Mouse (Mus musculus) bone marrow macrophage, adult 2 months (primary cell): ENCODE measurements around the gene Adam15. TPM values are rescaled to one million over a fixed set of nuclear protein-coding genes. Genes with fewer than 3 reads are reported as not detected.

Source experiments
- H3K27ac ChIP-seq: 2 replicates; pipeline ENCODE4 v1.5.1; 2012; ENCODE audit warnings: low read depth, low read length; ENCODE audit not compliant: insufficient read depth
- H3K4me1 ChIP-seq: 2 replicates; pipeline ENCODE4 v1.6.1; 2012; ENCODE audit warnings: low read length; ENCODE audit not compliant: control insufficient read depth, insufficient read depth
- H3K4me3 ChIP-seq: 2 replicates; pipeline ENCODE4 v1.5.1; 2012; ENCODE audit warnings: mild to moderate bottlenecking, low read length, moderate library complexity; ENCODE audit not compliant: insufficient read depth
- CTCF ChIP-seq: IDR thresholded peaks from 2 replicates; pipeline ENCODE4 v1.5.1; 2012; ENCODE audit warnings: low read depth, mild to moderate bottlenecking, low read length, moderate library complexity
- POLR2A ChIP-seq: IDR thresholded peaks from 2 replicates; pipeline ENCODE4 v1.6.1; 2012; ENCODE audit warnings: mild to moderate bottlenecking, low read depth, low read length, borderline replicate concordance
- polyA plus RNA-seq: library from polyadenylated mRNA; stranded (reverse); fragments of >200 nt; gene quantifications from 2 replicates; pipeline ENCODE4 v1.2.4, GENCODE M21; 2012; ENCODE audit not compliant: missing spikeins, insufficient read depth, insufficient read length

The Adam15 gene
- polyA plus RNA-seq, 1 experiment: 328 TPM

DNA sequence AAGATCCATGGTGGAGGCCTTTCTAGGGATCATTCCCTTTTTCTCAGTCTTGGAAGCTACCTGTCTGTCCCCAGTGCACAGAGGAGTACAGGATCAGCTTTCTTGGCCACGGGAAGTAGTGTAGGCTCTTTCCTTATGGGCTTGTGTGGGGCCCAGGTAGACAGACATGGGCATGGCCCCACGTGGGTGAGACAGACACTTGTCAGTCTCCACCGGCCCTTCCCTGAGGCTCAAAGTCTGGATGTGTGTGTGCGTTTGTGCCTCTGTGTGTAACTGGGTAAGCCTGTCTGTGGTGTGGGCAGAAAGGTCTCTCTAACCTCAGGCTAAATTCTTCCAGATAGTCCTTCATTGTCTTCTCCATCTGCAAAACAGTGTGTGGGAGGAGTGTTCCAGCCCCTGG lies 44.7 kb downstream of the Adam15 start:
- Histone ChIP-seq H3K27ac (no peak overlapping the region), H3K4me1 (no peaks in the 10 kb centered on the region), H3K4me3 (no peak overlapping the region)
- TF ChIP-seq POLR2A (no peak), CTCF (no peak)

DNA sequence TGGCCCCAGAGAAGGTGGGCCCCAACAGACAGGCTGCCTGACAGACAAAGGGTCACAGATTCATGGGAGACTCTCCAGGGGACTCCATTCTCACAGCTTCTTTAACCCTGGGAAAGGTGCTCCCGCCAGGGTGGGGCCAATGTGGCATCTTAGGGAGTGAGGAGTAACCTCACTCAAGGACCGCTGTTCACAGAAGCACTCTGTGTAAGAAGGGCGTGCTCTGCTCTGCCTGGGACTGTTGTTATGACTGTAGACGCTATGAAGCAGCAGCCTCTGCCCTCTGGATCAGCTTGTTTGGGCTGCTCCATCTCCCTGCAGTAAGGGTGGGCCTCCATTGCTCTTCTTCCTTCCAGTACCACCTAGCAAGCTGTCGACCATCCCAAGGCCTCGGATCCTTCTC lies 45.4 kb downstream of the Adam15 start:
- peaks cover 3% of the 10 kb centered on the region for H3K4me1 ChIP-seq
- no peak overlapping the region for H3K4me3 ChIP-seq
- H3K27ac ChIP-seq: no peak overlapping the region
- TF ChIP-seq POLR2A (no peak), CTCF (no peak)

DNA sequence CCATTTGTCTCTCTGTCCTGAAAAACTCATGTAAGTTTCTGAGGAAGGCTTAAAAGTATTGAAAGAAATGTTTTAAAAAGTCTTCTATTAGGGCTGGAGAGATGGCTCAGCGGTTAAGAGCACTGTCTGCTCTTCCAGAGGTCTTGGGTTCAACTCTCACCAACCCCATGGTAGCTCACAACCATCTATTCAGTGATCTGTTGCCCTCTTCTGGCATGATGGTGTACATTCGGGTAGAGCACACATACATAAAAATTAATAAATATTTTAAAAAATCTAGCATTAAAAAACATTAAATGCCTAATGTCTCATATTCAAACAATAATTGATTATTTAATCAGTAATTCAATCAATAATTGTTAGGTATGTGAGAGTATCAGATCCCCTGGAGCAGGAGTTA lies 49.3 kb downstream of the Adam15 start:
- TF ChIP-seq POLR2A (no peak), CTCF (peak; percentile 22; the same call in 1 of the 2 replicates)
- H3K4me1 ChIP-seq: peaks cover 28% of the 10 kb centered on the region
- no peak overlapping the region for H3K4me3 ChIP-seq
- H3K27ac ChIP-seq: no peak overlapping the region

DNA sequence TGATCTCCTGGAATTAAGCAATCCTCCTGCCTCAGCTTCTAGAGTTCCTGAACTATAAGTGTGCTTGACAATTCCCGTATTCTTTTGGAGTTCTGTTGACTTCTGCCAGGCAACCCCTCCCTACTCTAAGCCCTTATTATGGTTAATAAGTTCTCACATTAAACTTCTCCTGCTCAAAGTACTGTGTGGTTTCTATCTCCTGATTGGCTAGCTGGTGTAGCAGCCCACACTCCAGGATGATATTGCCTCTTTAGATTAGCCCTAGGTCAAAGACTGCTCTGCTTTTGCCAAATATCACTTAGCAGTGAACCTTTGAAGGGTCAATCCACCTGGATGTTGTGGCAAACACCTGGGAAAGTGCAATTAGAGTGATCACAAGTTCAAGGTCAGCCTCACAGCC lies 49.7 kb downstream of the Adam15 start:
- H3K4me3 ChIP-seq: no peak overlapping the region
- peaks cover 32% of the 10 kb centered on the region for H3K4me1 ChIP-seq
- no peak for TF ChIP-seq POLR2A
- no peak for TF ChIP-seq CTCF
- no peak overlapping the region for H3K27ac ChIP-seq

DNA sequence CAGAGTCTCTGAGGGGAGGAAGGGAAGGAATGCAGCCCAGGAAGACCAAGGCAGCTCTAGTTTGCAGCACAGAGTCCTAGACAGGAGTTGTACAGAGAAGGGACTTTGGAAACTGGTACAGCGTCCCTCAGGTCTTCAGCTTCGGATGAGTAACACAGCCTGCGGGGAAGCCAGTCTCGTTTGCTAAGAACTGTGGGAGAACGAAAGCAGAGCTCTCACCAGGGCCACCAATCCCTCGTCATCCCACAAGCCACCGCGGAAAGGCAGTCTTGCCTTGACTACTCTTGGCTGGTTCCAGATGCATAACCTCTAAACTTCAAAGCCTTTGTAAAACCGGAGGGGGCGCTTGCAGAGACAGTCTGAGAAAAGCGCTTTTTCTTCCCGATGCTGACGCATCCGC lies 50.3 kb downstream of the Adam15 start:
- Histone ChIP-seq H3K4me1 (peaks cover 34% of the 10 kb centered on the region), H3K4me3 (peak overlapping the region; percentile 23; the same call in 1 of the 2 replicates), H3K27ac (no peak overlapping the region)
- TF ChIP-seq POLR2A: no peak
- no peak for TF ChIP-seq CTCF

DNA sequence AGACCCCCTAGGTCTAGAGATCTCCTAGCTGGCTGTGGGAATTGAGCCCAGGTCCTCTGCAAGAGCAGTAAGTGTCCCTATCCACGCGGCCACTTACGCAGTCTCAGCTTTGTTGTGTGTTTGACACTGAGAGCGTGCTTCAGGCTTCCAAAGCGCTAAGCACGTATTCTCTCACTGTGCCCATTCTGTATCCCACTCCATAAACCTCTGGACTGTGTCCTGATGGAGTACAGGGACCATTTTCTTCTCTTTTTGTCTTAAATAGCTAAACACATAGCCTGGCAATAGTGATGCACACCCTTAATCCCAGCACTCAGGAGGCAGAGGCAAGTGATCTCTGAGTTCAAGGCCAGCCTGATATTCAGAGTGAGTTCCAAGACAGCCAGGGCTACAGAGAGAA lies 50.9 kb downstream of the Adam15 start:
- no peak for TF ChIP-seq CTCF
- no peak for TF ChIP-seq POLR2A
- H3K27ac ChIP-seq: no peak overlapping the region
- H3K4me1 ChIP-seq: peaks cover 34% of the 10 kb centered on the region

DNA sequence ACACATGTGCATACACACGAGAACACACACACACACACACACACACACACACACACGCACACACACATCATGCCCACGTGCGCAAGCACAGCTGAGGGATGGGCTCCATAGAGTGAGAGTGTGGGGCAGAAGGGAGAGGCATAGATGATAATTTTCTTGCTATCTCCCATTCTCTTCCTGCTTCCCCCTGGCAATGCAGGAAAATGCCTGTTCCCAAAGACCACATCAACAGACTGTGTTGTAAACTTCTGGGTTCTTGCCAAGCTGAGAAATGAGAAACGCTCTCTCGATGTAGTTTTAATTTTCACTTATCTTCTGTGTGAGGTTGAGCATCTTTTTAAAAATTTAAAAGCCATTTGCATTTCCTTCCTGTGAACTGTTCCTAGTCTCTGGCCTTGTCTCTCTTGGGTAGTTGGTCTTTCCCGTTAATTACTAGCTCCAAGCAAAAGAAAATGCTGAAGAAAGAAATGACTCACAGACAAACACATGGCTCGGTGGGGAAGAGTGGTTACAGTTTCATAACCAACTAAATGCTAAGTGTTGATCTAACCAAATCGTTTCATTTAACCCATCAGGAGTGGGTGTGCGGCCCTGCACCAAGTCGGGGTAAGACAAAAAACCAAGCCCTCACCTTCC lies 52.9 kb downstream of the Adam15 start:
- Histone ChIP-seq H3K4me3 (no peak overlapping the region), H3K27ac (peak overlapping the region; percentile 6; the same call in 1 of the 2 replicates)
- no peak for TF ChIP-seq CTCF
- no peak for TF ChIP-seq POLR2A

More for the DNA sequence above, 50.9 kb downstream of the Adam15 start:
- no peak overlapping the region for H3K4me3 ChIP-seq

DNA sequence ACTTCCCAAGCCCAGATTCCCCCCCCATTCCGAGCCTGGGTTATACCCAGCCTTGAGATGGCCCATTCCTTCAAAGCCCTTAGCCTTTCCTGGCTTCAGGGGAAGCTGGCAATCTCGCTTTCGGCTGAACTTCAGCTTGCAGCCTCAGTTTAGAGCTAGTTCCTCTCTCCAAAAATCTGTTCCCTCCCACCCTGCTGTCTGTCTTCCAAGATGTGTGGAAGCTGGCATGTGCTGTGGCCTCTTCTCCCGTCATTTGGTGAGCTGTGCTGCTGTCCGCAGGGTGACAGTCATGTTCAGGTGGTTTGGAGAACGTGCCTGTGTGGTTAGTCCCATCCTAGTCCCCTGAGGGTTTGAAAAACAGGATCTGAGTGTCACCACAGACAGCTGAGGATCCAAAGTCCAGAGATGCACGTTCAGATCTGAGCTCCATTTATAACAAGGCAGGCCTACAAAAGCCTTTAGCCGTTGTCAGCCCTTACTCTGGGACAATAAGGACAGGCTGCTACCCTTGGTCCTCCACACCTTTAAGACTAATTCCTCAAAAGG lies 54.0 kb downstream of the Adam15 start:
- no peak overlapping the region for H3K4me3 ChIP-seq
- peak overlapping the region; percentile 79 for H3K27ac ChIP-seq
- peaks cover 34% of the 10 kb centered on the region for H3K4me1 ChIP-seq
- TF ChIP-seq CTCF: no peak
- TF ChIP-seq POLR2A: no peak

More for the DNA sequence above, 52.9 kb downstream of the Adam15 start:
- H3K4me1 ChIP-seq: peaks cover 34% of the 10 kb centered on the region

DNA sequence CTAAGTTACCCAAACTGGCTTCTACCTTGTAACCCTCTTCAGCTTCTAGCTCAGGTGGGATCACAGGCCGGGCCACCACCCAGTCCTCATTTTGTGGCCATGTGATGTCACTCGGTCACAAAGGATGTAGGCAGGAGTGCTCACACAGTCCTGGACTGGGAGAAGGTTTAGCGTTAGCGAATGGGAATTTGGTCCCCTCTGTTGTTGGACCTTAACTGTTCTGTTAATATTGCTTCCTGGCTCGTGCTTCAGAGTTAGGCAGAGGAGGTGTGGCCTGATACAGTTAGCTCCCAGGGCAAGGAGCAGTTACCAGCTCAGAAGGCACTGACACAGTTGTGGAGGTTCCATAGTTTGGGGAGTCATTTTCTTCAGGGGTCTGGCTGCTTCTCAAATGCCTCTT lies 55.6 kb downstream of the Adam15 start:
- H3K4me1 ChIP-seq: peaks cover 29% of the 10 kb centered on the region
- H3K27ac ChIP-seq: no peak overlapping the region
- no peak overlapping the region for H3K4me3 ChIP-seq
- TF ChIP-seq CTCF (no peak), POLR2A (no peak)

DNA sequence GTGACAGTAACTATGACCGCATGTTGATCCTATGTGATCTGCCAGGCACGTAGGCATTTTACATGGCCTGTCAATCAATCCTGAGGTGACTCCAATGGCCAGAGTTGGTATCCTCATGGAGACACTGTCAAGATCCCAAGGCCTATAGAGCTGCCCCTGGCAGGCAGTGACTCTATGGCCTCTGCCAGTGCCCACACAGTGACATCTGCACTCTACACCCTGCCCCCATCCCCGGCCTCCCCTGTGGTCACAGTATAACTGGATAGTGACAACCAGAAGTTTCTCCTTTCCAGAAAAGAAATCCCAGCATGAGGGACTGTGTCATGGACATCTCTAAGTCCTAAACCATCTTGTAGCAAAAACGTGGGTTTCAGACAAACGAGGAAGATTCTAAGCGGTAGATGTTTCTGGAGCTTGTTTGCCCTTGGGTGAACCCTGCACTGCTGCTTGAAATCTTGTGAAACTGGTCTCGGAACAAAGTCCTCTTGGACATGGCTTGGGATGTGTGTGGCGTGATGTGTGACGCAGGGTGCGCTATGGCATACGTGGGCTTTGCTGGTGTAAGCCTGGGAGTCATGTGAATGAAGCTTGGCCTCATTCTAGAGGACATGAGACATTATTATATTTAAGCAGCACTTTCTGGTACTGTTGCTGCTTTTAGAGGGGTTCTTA lies 56.4 kb downstream of the Adam15 start:
- H3K27ac ChIP-seq: no peak overlapping the region
- TF ChIP-seq CTCF: no peak
- TF ChIP-seq POLR2A: no peak
- H3K4me1 ChIP-seq: peaks cover 36% of the 10 kb centered on the region
- H3K4me3 ChIP-seq: no peak overlapping the region
